Mouse (Mus musculus) hindbrain, embryonic 11.5 days (tissue): ENCODE data around the gene Slc10a7. TPM values are rescaled to one million over a fixed set of nuclear protein-coding genes. Genes with fewer than 3 reads are reported as not detected.

ENCODE experiments used
- ATAC-seq: fragments of 200-750 bp; cut with Nextera tagmentation; 2 replicates; pipeline ENCODE4 v1.8.0; 2017; ENCODE audit warnings: mild to moderate bottlenecking, moderate TSS enrichment, moderate library complexity; ENCODE audit not compliant: low FRiP score
- DNase-seq: peaks from one replicate; pipeline ENCODE4 v3.0.0-alpha.2; 2015; ENCODE audit warnings: low spot score
- H3K27ac ChIP-seq: fragments of 300-500 bp; sonication (generic); 2 replicates; pipeline ENCODE4 v1.5.1; 2014; ENCODE audit warnings: mild to moderate bottlenecking, low read depth, low read length
- H3K27me3 ChIP-seq: fragments of 300-500 bp; sonication (generic); 2 replicates; pipeline ENCODE4 v1.6.1; 2014; ENCODE audit warnings: mild to moderate bottlenecking, low read length, moderate library complexity, mixed read lengths; ENCODE audit not compliant: control insufficient read depth, insufficient read depth
- H3K36me3 ChIP-seq: fragments of 300-500 bp; sonication (generic); 2 replicates; pipeline ENCODE4 v1.6.1; 2014; ENCODE audit warnings: mild to moderate bottlenecking, low read length, moderate library complexity, mixed read lengths; ENCODE audit not compliant: control insufficient read depth, insufficient read depth
- H3K4me1 ChIP-seq: fragments of 300-500 bp; sonication (generic); replicated peaks from 2 replicates; pipeline ENCODE4 v1.6.1; 2014; ENCODE audit warnings: low read length, mixed read lengths; ENCODE audit not compliant: control insufficient read depth, insufficient read depth
- H3K4me2 ChIP-seq: fragments of 300-500 bp; sonication (generic); replicated peaks from 2 replicates; pipeline ENCODE4 v1.6.1; 2014; ENCODE audit warnings: mild to moderate bottlenecking, low read depth, low read length
- H3K4me3 ChIP-seq: fragments of 300-500 bp; sonication (generic); 2 replicates; pipeline ENCODE4 v1.5.1; 2014; ENCODE audit warnings: low read depth, low read length
- H3K9ac ChIP-seq: fragments of 300-500 bp; sonication (generic); 2 replicates; pipeline ENCODE4 v1.6.1; 2014; ENCODE audit warnings: low read depth, low read length
- H3K9me3 ChIP-seq: fragments of 300-500 bp; sonication (generic); 2 replicates; pipeline ENCODE4 v1.6.1; 2016; ENCODE audit warnings: low read length; ENCODE audit not compliant: control insufficient read depth
- WGBS: fragments of 180-500 bp; shearing (Covaris S2); extraction: QIAGEN DNeasy Blood & Tissue Kit; methylation state at CpG from one replicate; pipeline ENCODE4 v1.1.7; 2014; 5-methylcytosine and 5-hydroxymethylcytosine counted together
- polyA plus RNA-seq: library from polyadenylated mRNA; unstranded; fragments of >200 nt; fragmentation: Nextera tagmentation; extraction: Ambion mirVana; gene quantifications from 2 replicates; pipeline ENCODE4 v1.2.1, GENCODE M21; 2014

Gene Slc10a7
- polyA plus RNA-seq, 1 experiment from 2014 or later: 12.8 TPM

DNA sequence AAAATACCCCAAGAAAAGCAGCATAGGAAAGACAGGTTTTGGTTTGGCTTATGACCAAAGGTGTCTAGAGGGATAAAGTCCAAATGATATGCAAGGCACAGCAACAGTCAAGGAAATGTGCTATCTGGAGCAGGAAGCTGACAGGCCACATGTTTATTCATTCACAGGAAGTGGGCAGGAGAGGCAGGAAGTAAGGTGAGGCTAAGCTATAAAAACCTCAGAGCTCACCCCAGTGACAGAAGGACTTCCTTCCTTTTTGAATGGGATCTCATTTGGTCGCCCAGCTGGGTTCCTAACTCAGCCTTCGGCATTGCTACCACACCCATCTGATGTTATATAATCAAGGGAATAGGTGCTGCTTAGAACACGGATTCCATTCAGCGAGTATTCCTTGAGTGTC is 113.2 kb downstream of the Slc10a7 start:
- H3K4me1 ChIP-seq: no peaks in the 10 kb centered on the region; the same call in 1 of the 2 replicates
- H3K4me2 ChIP-seq: no peak overlapping the region
- no peak overlapping the region for H3K4me3 ChIP-seq
- H3K27me3 ChIP-seq: no peaks in the 10 kb centered on the region
- DNase-seq: no peak
- no peak overlapping the region for H3K9ac ChIP-seq
- no peak for ATAC-seq
- H3K9me3 ChIP-seq: no peaks in the 10 kb centered on the region
- no peak overlapping the region for H3K27ac ChIP-seq
- H3K36me3 ChIP-seq: no peaks in the 10 kb centered on the region
- 83% methylated on average over 4 of the region's 4 CpGs for WGBS

DNA sequence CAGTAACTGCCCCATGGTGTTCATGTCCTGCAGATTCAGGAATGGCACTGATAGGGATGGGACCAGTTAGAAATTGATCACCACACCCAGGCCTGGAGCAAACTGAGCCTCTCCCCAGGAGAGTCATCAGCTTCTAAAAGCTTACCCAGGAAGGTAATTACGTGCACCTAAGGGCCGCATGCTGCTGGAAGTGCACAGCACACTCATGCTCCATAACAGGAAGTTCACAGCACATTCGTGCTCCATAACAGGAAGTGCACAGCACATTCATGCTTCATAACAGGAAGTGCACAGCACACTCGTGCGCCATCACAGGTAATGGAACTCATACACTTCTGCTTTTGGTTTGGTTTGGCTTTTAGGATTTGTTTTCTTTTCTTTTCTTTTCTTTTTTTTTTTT is 114.8 kb downstream of the Slc10a7 start:
- 85% methylated on average over 5 of the region's 5 CpGs for WGBS
- no peak for ATAC-seq
- no peak overlapping the region for H3K4me2 ChIP-seq
- no peak for DNase-seq
- H3K36me3 ChIP-seq: no peaks in the 10 kb centered on the region
- no peaks in the 10 kb centered on the region for H3K27me3 ChIP-seq
- no peak overlapping the region for H3K27ac ChIP-seq
- H3K9ac ChIP-seq: no peak overlapping the region
- H3K4me3 ChIP-seq: no peak overlapping the region
- no peaks in the 10 kb centered on the region for H3K9me3 ChIP-seq
- no peaks in the 10 kb centered on the region; the same call in 1 of the 2 replicates for H3K4me1 ChIP-seq

DNA sequence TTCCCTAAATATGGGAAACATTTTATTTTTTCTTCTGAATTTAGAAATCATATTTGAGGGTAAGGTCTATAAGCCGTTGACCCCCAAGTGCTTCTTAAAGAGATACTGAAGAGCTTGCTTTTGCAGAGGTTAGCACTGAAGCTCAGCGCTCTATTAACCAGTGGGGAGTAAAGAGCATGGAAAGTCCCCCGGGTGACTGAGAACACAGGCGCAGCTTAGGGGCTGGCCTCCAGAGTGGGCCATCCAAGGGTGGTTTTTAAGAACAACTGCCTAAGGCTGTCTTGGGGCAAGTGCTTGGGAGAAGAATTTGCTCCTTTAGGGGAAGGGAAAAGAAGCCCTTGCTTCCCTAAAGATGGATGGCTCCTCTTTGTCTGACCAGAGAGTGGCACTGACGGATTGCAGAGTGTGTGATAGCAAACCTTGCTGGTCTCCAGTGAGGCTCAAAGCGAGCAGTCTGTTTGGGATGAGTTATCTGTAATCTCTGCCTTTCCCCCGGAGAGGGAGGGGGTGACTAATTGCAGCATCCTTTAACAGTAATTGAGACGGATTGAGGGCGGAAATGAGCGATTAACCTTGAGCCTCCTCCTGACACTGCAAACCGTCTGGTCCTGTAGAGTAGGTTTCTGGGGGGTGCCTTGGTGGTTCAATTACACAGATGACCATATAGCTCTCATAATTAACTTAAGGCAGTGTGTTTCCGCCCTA is 115.7 kb downstream of the Slc10a7 start:
- Histone ChIP-seq H3K27me3 (no peaks in the 10 kb centered on the region), H3K4me1 (no peaks in the 10 kb centered on the region; the same call in 1 of the 2 replicates), H3K4me3 (no peak overlapping the region), H3K36me3 (no peaks in the 10 kb centered on the region), H3K4me2 (no peak overlapping the region), H3K9me3 (no peaks in the 10 kb centered on the region), H3K27ac (peak overlapping the region; percentile 53; the same call in 1 of the 2 replicates), H3K9ac (no peak overlapping the region)
- ATAC-seq: peak; percentile 68
- peak; percentile 52 for DNase-seq
- 32% methylated on average over 12 of the region's 12 CpGs for WGBS

DNA sequence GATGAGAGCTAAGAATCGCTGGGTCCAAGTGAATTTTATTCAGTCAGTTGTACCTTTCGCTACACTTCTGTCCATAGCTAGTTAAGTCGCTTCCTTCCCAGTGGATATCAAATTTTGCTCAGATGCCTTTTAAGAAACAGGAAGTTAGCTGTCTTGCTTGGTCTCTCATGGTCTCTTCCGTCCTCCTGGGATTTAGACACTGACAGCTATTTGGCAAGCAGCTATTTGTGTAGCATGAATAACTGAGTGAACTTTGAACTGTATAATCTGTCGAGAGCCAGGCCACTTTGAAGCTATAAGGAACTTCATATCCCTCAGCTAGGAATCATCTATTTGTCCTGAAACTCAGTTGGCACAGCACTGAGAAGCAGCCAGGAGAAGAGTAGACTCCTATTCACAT is 117.5 kb downstream of the Slc10a7 start:
- no peak for ATAC-seq
- no peak overlapping the region for H3K27ac ChIP-seq
- 57% methylated on average over 5 of the region's 5 CpGs for WGBS
- H3K4me1 ChIP-seq: no peaks in the 10 kb centered on the region; the same call in 1 of the 2 replicates
- no peak overlapping the region for H3K4me2 ChIP-seq
- H3K27me3 ChIP-seq: no peaks in the 10 kb centered on the region
- no peaks in the 10 kb centered on the region for H3K9me3 ChIP-seq
- H3K36me3 ChIP-seq: no peaks in the 10 kb centered on the region
- no peak overlapping the region for H3K4me3 ChIP-seq
- no peak overlapping the region for H3K9ac ChIP-seq
- no peak for DNase-seq

DNA sequence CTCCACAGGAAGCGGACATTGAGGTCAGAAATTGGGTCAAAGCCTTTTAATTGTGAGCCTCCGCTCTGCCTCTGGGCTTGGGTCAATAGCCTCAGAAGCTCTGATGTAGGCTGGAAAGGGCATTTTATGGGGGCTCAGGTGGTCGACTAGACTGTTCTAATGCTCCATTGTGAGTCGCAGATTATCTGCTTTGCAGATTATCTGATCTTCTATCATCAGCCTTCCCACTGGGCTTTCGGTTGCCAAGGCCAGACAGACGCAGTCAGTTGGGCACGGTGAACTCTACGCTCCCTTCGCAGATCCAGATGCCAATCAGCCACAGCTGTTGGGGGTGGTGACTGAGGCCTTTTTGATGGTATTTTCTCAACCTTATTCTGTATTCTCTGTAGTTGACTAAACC is 118.6 kb downstream of the Slc10a7 start:
- Histone ChIP-seq H3K36me3 (no peaks in the 10 kb centered on the region), H3K27me3 (no peaks in the 10 kb centered on the region), H3K4me2 (no peak overlapping the region), H3K27ac (peak overlapping the region; percentile 55), H3K9ac (no peak overlapping the region), H3K4me1 (no peaks in the 10 kb centered on the region; the same call in 1 of the 2 replicates), H3K4me3 (no peak overlapping the region), H3K9me3 (no peaks in the 10 kb centered on the region)
- DNase-seq (peak; percentile 33), ATAC-seq (peak; percentile 66)
- WGBS: 65% methylated on average over 9 of the region's 9 CpGs

DNA sequence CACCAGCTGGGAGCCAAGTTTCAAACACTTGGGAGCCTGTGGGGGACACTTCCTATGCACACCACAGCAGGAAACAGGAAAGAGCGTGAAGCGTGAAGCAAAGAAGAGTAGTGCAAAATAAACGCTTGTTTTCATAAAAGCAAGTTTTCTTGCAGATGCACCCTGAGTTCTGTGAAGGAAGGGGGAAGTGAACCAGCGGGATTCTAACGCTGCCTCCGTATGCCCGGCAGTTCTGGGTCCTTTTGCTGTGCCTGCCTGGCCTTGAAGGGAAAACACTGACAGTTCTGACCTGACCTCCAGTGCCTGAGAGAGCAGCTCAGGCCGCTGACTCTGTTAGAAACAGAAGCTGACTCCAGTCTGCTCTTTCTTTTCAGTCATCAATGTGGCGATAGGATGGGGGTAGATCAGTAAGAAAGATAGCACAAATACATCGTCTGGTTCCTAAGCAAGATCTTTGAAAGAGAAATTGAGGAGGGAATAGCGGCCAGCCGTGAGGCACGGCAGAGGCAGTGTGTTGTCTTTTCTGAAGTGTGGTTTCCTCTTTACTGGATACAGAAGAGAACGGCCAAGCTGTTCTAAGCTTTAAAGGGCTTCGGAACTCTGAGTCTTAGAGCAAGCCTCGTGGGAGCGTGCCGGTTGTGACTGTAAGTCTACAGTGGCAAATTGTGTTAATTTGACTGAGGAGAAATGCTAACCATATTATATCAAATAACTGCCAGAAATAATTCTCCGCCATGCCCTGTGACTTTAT is 121.4 kb downstream of the Slc10a7 start:
- H3K4me3 ChIP-seq: no peak overlapping the region
- ATAC-seq (no peak), DNase-seq (no peak)
- H3K9me3 ChIP-seq: no peaks in the 10 kb centered on the region
- no peak overlapping the region for H3K27ac ChIP-seq
- H3K4me1 ChIP-seq: peaks cover 2% of the 10 kb centered on the region; the same call in 1 of the 2 replicates
- H3K36me3 ChIP-seq: no peaks in the 10 kb centered on the region
- no peak overlapping the region for H3K9ac ChIP-seq
- 46% methylated on average over 19 of the region's 19 CpGs for WGBS
- no peaks in the 10 kb centered on the region for H3K27me3 ChIP-seq
- H3K4me2 ChIP-seq: no peak overlapping the region

DNA sequence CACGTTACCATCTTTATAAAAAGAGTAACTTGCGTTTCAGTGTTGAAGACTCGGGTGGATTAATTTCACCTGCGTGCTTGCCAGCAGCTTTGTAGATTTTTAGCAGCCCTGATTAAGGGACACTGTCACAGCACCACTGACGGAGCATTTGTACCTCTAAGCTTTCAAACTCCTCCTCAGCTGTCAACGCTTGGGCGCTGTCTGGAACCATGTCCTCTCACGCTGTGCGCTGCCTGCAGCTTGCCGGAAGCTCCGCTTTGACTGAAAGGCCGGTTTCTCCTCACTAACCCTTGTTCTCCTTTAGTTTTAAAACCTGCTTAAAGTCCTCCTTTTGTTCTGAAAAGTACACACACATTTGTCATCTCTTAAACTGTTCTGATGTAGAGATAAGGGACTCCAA is 123.9 kb downstream of the Slc10a7 start:
- ATAC-seq (no peak), DNase-seq (peak; percentile 31)
- Histone ChIP-seq H3K4me2 (no peak overlapping the region), H3K27ac (no peak overlapping the region), H3K9ac (no peak overlapping the region), H3K9me3 (no peaks in the 10 kb centered on the region), H3K4me3 (no peak overlapping the region), H3K27me3 (no peaks in the 10 kb centered on the region), H3K36me3 (no peaks in the 10 kb centered on the region), H3K4me1 (0 out of 2 replicates have a peak, but pooled peaks cover 2% of the 10 kb centered on the region)
- 36% methylated on average over 12 of the region's 12 CpGs for WGBS

DNA sequence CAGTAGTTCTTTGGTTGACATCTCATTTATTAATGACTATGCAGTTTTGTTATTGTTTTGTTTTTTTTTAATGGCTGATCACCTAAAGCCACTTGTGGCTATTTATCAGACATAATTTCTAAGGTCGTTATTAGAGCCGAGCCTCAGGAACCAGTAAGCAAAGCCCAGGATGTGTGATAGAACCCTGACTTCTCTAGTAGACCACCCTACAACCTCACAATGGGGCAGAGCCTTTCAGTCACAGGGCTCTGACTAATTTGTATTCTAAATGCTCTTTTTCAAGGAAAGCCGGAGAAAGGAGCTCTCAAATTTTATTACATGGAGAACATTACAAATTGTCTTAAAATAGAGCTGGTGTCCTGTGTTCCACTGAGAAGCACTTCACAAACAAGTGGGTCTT is 124.9 kb downstream of the Slc10a7 start:
- Histone ChIP-seq H3K27me3 (no peaks in the 10 kb centered on the region), H3K4me3 (no peak overlapping the region), H3K27ac (no peak overlapping the region; the same call in 1 of the 2 replicates), H3K4me1 (0 out of 2 replicates have a peak, but pooled peaks cover 2% of the 10 kb centered on the region), H3K9ac (no peak overlapping the region), H3K9me3 (no peaks in the 10 kb centered on the region), H3K36me3 (no peaks in the 10 kb centered on the region), H3K4me2 (no peak overlapping the region)
- no peak for DNase-seq
- WGBS: 66% methylated on average over 3 of the region's 3 CpGs
- ATAC-seq: peak; percentile 49; the same call in 1 of the 2 replicates
